Mouse (Mus musculus): Measurements from ENCODE around the gene Maz.

Gene Maz

DNA sequence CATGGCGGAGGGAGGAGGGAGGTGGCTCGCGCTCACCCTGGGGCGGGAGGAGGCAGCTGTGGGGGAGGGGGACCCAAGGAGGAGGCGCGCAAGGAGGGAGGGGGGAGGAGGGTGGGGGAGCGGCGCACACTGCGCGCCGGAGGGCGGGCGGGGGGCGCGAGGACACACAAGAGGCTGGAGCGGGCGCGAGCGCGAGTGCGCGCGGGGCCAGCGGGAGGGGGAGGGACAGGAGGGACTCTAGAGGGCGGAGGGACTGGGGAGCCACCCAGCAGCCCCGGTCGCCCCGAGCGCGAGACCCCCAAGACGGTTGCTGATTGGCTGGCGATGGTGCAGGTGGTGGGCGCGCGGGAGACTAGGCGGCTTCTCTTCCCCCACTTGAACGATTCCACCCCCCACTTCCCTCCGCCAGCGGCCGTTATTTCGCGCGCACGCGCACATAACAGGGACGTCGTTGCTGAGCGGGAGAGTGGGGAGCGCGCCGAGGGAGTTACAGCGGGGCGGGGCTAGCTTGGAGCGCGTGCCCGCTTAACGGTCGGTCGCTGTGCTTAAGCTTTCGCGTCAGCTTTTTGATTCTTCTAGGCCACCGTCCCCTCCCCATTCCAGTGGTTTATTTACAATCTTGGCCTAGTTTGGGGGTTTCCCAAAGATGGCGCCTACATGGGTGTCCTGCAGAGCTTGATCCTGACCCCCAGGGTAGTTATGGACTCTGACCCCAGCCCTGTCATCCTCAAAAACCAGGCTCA is at the start of gene Maz:
Gene Maz (minus strand): TSS at position 54 of the 743 bp plus-strand sequence.
- peak; percentile 98 for DNase-seq (ENCODE audit: low spot score)

GRCm38 (mm10) chr7:127076188-127076587 is 49.4 kb upstream of the Maz start:
- DNase-seq (ENCODE audit: low spot score) = no peak

- no peak for DNase-seq (ENCODE audit: low spot score)
These were observed 46.4 kb upstream of the Maz start for GRCm38 (mm10) chr7:127073221-127073620.

GRCm38 (mm10) chr7:127070871-127071413 is 44.1 kb upstream of the Maz start:
- DNase-seq (ENCODE audit: low spot score) = no peak

GRCm38 (mm10) chr7:127066317-127066716 is 39.5 kb upstream of the Maz start:
- DNase-seq (ENCODE audit: low spot score) = no peak

DNA sequence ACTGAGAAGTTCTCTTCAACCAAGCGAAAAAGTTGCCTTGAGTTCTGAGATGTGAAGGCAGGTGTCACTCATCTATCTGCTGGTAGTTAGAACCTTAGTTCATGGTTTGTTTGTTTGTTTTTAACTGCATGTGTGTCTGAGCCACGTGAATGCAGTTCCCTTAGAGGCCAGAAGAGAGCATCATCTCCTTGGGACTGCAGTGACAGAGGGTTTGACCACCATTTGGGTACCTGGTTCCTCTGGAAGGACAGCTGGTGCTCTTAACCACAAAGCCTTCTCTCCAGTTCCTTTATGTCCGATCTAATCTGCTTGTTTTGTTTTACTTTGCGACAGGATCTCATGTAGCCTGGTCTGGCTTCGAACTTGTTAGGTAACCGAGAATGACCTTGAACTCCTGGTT is 38.7 kb upstream of the Maz start:
- no peak for DNase-seq (ENCODE audit: low spot score)

GRCm38 (mm10) chr7:127055026-127055585 is 28.3 kb upstream of the Maz start:
- no peak for DNase-seq (ENCODE audit: low spot score)

DNA sequence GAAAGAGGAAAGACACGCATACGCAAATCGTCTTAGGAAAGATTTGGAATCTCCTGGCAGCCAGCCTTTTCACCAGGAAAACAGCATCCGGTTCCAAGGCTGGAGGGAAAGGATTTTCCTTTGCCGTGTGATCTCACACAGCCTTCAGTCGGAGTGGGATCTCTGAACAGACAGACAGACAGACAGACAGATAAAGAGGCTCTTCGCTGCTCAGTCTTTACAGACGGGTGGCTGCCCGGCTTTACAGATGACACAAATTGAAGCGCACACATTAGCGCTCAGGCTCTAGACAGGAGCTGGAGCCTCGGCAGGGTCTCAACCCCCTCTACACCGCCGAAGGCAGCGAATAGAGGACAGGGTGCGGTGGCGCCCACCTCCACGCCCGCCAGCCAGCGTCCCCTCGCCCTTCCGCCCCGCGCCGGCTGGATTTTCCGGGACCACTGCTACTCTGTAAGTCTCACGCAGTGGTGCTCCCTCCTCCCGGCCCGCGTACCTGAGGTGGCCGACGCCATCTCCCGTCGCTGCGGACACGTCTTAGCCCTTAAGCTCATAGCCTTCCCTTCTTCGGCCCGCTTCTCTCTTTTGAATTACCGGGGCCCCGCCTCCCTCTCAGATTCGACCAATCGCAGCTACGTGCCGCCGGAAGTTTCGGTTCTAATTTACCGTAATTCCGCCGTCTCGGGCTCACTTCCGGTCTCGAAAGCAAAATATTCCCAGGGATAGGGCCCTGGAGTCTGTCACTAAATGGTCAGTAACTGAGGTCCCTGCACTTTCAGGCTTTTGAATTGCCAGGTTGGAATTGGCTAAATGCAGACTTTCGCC is 15.2 kb upstream of the Maz start, which contains the start of gene Kif22:
Gene Kif22 (minus strand): TSS at position 621 of the 822 bp plus-strand sequence.
- peak; percentile 81 for DNase-seq (ENCODE audit: low spot score)

- no peak for DNase-seq (ENCODE audit: low spot score)
These were observed 4.4 kb upstream of the Maz start for GRCm38 (mm10) chr7:127031244-127031643.

DNA sequence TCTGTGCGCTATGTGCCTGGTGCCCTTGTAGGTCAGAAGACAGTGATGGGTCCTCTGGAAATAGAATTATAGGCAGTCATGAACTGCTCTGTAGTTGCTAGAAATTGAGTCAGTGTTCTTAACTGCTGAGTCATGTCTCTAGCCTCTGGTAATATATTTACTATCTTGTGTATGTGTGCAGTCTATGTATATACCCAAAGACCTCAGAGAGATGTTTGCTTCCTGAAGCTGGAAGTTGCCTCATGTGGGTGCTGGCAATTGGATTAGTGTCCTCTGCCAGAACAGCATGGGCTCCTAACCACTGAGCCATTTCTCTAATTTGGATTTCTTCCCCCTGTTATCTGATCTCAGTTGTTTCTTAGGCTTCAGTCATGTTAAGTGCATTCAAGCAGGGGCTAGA is 3.3 kb upstream of the Maz start:
- DNase-seq (ENCODE audit: low spot score) = no peak

GRCm38 (mm10) chr7:127027885-127028284 is 1.0 kb upstream of the Maz start:
- no peak for DNase-seq (ENCODE audit: low spot score)

DNA sequence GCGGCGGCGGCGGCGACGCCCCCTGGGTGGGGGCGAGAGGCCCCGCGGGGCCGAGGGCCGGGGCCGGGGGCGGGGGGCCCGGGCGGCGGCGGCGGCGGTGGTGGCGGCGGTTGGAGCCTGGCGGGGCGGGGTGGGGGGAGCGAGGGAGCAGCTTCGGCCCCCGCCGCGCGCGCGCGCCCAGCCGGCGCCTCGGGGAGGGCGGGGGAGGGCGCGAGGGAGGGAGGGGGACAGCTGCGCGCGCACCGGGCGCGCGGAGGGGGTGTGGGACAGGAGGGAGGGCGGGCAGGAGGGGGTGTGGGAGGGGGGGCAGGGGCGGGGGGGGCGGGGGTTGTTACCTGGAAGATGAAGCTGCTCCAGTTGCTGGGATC is 237 bp downstream of the Maz start:
- DNase-seq (ENCODE audit: low spot score) = peak; percentile 72

GRCm38 (mm10) chr7:127026161-127026600 is 656 bp downstream of the Maz start:
- DNase-seq (ENCODE audit: low spot score) = peak; percentile 61

DNA sequence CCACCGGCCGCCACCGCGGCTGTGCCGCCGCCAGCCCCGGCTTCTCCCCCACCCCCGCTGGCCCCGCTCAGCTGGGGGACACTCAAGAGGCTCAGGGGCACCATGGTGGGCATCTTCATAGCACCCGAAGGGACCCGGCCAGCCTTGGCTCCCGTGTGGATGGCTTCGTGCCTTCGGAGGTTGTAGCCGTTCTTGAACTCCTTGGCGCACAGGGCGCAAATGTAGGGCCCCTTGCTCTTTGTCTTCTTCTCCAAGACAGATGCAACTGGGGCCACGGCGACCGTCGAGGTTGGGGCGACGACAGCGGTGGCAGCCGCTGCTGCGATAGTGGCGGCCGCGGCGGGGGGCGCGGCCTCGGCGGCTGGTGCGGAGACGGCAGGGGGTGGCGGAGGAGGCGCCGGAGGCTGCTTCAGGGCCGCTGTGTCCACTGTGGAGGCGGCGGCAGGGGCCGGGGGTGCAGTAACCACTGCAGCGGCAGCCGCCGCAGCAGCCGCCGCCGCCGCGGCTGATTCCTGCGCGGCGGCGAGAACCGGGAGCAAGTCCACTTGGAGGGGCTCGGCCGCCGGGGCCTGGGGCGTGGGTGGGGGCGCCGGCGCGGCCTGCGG is 1.2 kb downstream of the Maz start:
- no peak for DNase-seq (ENCODE audit: low spot score)

GRCm38 (mm10) chr7:127024755-127025555 is 1.9 kb downstream of the Maz start:
- peak; percentile 59 for DNase-seq (ENCODE audit: low spot score)

DNA sequence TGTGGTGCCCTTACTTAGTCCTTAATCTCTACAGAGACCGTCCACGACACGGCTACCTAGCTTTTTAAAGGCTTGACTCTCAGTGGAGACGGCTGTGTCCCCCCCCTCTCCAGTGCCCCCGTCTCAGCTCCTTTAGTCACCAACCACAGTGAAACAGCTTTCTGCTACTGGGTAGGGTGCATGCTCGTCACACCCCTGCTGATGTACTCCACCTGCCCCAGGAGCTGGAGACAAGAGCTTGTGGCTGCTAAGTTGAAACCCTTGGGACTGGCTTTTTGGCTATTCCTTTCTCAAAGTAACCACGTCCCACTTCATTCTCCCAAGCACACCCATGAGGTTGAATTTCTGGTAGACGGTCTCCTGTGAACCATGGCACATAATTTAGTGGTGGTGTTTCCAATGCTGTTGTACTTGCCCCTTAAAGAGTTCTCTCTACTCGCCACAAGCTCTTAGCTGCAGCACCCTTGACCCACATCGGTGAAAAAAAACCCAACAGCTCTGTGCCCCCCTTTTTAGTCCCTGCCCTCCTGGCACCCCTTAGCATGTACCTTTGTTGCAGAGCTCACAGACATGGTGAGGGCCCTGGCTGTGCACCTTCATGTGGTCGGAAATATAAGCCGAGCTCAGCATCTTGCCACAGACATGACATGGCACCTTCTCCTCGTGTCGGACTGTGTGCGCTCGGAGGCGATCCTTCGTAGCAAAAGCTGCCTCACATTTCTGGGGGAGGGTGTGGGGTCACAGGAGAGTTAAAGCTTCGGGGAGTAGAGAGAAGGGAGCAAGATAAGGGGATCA is 2.7 kb downstream of the Maz start:
- no peak for DNase-seq (ENCODE audit: low spot score)

DNA sequence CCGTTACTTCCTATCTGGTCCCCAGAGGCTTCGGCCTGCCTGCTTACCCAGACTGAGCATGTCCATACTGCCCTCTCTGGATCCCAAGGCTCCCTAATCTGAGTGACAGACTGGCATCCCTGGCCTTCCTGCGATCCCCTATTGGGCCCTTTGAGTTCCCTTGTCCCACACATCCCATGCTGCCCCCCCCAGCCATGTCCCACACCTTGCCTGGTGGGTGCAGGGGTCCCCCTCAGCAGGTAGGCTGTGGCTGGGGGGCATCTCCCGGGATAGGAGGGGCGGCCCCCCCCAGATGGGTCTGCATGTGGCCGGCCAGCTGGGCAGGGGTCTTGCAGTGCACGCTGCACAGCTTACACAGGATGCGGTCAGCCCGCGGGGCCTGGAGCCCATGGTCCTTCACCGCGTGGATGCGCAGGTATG is 3.6 kb downstream of the Maz start:
- no peak for DNase-seq (ENCODE audit: low spot score)

GRCm38 (mm10) chr7:127022528-127023271 is 4.1 kb downstream of the Maz start:
- no peak for DNase-seq (ENCODE audit: low spot score)
